Mouse (Mus musculus): ENCODE measurements at regions not wholly inside any gene's neighbourhood (a gene's known extent, or its start where the extent isn't known, plus 50 kb on each side); places are given as distances from the start of the nearest gene placed in this dataset.
"Not testable (repeated sequence)": the region's sequence is repeated elsewhere in the genome, so short reads cannot be mapped to it uniquely, and the experiment has no call there.

DNA sequence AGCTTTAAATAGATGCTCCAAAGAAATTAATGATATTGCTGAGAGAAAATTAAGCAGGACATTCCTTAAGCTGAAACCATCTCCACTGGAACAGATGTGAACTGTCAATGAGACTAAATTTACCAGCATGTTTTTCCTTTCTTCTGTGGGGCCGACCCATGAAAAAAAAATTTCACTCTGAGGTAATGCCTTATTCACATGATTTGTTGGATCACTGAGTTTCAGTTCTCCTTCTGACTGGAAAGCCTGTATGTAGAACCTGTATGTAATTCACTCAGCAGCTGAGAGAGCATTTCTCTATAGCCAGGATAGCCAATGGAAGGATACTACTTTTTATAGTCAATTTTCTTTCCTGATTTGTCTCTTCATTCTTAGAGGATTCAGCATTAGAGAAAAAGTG lies 535.3 kb downstream of the Hdgfl1 start:
- no peak for DNase-seq

- no peak for DNase-seq
Measured at GRCm38 (mm10) chr13:26217299-26217698, 552.7 kb downstream of the Hdgfl1 start.

DNA sequence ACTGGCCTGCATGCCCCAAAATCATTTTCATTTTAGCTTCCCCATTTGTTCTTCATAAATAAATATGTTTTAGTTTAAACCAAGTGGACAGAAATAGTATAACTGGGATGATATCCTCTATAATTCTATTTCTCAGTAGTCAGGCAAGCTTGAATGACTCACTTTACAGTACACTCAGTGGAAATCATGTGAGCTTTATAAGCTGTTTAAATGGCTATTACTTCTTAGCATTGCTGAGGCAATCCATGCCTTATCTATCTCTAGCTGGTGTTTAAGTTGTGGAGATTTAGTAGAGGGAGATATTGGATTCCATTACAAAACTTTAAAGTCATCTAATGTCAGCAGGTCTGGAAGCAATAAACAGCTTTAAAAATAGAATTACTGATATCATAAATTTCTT lies 553.4 kb downstream of the Hdgfl1 start:
- no peak for DNase-seq

DNA sequence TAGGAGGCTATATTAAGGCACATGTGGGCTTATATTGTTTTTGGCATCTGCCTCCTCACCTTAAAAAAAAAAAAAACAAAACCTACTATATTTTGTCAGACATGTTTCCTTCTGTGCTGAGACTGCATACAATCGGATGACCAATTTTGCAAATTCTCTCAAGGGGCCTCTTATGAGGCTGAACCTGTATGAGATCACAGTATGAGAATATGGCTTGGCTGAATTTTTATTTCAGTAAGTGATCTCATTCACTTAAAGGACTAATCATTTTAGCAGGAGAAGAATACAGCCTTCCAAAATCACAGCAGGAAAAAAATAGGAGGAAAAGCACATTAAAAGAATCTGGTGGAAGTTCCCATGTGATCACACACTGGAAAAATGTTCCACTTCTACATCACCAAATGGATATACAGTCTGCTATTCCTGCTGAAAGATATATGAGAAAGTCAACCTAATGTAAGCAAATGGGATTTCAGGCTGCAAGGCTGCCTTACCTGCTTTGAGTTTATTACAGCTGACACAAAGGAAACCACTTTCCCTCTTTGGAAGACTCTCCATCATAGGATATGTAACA lies 564.3 kb downstream of the Hdgfl1 start:
- DNase-seq: no peak

DNA sequence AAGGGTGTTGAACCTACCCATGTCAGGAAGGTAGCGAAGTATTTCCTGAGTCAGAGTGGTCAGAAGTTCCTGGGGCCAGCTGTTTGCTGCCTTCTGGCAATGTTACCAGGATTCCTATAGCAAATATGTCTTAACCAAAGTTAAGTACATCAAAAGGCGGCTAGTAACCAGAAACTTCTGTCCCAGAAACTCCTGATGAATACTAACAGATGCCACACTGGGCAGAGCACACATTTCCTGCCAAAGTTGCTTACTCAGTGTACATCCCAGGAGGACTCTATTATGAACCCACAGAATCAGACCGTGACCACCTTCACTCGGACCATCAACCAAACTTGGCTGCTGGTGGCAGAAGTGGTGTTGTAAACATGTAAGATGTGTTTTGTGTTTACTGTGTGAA lies 575.3 kb downstream of the Hdgfl1 start:
- no peak for DNase-seq

- DNase-seq: no peak
Measured at GRCm38 (mm10) chr13:26183879-26184278, 586.1 kb downstream of the Hdgfl1 start.

DNA sequence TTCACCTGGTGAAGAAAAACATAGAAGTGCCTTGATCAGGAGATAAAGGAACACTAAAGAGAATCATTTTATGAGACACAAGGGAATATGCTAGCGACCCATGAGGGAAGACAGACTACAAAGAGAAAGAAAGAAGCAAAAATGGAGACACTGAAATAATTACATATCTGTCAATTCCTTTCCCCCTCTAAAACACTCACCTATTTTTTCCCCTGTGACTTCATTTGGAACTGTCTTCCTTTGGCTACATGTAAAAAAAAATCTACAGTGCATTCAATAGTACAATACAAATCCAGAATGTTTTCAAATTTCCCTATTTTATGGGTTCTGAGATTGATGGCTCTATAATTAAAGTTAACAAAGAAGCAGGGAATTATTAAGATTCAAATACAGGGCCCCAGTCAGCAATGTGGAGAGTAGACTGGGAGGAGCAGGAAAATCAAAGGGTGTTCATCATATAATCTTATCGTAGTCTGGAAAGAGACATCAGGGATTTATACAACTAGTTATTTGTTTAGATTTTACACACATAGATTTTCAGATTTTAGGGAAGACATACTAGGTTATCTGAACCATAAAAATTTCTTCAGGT lies 598.0 kb downstream of the Hdgfl1 start:
- no peak for DNase-seq

DNA sequence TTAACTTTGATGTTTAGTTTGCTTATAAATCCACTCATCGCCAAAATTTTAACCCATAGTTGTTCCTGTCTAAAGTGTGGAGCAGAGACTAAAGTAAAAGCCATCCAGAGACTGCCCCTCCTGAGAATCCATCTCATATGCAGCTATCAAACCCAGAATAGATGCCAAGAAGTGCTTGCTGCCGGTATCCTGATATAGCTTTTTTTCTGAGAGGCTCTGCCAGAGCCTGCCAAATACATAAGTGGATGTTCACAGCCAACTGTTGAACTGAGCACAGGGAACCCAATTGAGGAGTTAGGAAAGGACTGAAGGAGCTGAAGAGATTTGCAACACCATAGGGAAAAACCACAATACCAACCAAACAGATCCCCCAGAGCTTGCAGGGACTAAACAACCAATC lies 600.3 kb downstream of the Hdgfl1 start:
- DNase-seq: peak; percentile 5

DNA sequence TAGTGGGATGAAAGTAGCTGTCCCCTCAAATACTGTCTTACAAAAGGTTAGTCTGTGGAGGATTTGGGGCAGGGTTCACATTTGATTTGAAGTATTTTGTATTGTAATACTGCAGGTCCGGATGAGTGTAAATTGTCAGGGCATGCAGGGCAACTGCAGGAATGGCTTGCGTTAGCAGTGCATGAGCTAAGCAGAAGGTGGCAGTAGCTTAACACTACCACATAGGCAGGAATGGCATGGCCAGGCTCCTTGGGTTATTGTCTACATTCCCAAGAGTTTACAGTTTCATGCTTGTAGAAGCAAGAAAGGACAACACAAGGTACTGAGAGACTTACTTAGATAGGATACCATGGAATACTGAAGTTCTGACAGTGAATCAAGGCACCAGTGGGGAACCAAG lies 611.3 kb downstream of the Hdgfl1 start:
- no peak for DNase-seq

DNA sequence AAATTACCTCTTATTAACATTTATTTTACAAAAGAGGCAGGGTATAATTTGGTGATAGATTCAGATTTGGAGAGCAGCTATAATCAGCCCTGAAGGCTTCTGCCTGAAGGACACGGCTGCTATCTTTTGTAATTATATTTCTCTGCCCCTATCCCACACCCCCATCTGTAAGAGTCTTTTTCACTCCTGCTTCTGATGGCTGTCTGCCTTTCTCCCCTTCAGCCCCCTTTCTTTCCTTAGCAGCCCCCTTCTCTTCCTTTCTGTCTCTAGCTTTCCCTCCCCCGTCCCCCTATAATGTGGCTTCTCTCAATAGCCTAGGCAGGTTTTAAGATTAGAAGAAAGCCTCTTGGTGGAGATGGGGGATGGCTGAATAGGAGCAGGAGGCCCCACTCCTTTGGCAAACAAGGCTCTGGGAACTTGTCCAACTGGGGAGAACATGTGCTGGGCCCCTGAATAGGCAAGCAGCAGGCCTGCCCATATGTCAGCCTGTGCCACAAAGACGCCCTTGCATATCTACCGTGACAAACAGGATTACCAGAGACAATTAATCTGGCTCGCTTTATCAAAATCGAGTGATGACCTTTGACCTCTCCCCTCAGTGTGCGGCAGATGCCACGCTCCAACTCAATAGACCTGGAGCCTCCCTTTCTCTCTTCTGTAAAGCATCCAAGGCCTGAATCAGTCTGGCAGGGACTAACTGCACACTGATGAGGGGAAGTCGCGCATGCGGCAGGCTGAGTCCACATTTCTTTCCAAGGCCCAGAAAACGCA lies 615.1 kb downstream of the Hdgfl1 start:
- DNase-seq: peak; percentile 35

- DNase-seq: no peak
Measured at GRCm38 (mm10) chr13:26154251-26154650, 615.7 kb downstream of the Hdgfl1 start.

- no peak for DNase-seq
Measured at GRCm38 (mm10) chr13:26153093-26153492, 616.9 kb downstream of the Hdgfl1 start.

GRCm38 (mm10) chr13:26150426-26150825 lies 619.5 kb downstream of the Hdgfl1 start:
- no peak for DNase-seq

- no peak for DNase-seq
Measured at GRCm38 (mm10) chr13:26142811-26143210, 627.2 kb downstream of the Hdgfl1 start.

DNA sequence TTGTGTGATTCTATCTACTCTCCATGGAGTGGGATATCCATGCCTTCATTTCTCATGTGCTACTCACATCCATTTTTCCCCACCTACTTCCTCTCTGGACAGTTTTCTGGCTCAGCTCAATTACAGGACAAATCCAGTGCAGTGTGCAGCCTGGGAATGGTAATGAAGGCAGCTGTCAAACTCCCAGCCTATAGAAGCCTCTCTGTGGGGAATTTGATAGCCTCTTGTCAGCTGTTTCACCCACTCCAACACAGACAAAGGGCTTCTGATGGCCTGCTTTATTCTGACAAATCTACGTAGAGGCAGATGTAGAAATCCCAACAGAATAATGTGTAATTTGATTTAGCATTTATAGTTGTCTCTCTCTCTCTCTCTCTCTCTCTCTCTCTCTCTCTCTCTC lies 650.6 kb downstream of the Hdgfl1 start:
- no peak for DNase-seq

GRCm38 (mm10) chr13:26114136-26114535 lies 655.8 kb downstream of the Hdgfl1 start:
- DNase-seq: no peak

- DNase-seq: not testable (repeated sequence)
Measured at GRCm38 (mm10) chr13:26113723-26114122, 656.2 kb downstream of the Hdgfl1 start.

- DNase-seq: no peak
Measured at GRCm38 (mm10) chr13:26112579-26112978, 657.4 kb downstream of the Hdgfl1 start.

DNA sequence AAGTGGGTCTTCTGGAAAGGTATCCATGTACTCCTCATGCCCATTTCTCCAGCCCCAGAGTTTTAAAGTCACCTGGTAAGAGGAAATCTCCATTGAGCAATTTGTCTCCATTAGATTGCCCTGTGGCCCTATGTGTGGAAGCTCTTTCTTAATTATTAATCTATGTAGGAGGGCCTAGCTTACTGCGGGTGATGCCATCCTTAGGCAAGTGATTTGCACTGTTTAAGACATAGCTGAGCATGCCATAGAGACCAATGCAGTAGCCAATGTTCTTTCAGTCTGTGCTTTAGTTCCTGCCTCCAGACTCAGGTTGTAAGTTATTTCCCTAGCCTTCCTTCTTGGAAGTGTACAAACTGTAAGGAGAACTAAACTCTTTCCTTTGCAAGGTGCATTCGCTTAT lies 661.0 kb downstream of the Hdgfl1 start:
- DNase-seq: no peak

DNA sequence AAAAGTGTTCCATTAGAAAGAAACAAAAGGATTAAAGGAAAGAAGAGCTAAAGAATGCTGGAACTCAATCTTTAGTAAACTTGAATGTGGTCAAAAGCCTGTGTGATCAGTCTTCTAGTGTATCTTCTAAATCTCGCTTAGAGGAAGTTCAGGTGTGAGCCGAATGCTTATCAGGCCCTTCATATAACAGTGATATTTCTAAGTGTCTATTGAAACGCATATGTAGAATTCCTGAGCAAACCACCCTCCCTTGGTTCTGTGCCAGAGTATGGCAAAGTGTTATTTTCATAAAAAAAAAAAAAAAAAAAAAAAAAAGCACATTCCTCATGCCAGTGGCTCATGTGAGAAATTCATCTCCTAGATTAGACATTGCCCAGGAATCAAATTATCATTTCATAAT lies 681.2 kb downstream of the Hdgfl1 start:
- DNase-seq: no peak

GRCm38 (mm10) chr13:26080814-26081213 lies 689.2 kb downstream of the Hdgfl1 start:
- no peak for DNase-seq

GRCm38 (mm10) chr13:26080302-26080701 lies 689.7 kb downstream of the Hdgfl1 start:
- no peak for DNase-seq

GRCm38 (mm10) chr13:26079362-26079761 lies 690.6 kb downstream of the Hdgfl1 start:
- no peak for DNase-seq

DNA sequence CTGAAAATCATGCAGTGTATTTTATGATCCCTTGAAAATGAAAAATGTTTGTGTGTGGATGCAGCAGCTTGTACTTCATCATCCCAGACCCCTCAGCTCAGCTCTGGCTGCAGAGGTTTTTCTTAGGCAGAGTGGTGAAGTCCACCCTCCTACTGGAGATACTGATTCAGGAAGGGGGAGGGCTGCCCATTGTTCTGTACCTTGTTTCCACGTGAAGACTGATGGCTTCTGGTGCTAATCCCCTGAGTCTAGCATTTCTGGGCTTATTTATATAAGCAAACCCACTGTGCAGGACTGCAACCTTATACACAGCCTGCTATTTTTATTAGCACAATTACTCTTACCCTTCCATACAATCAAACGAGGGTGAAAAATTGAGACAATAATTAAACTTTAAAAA lies 708.6 kb downstream of the Hdgfl1 start:
- DNase-seq: no peak

All from heart, postnatal 4 days (tissue).